Mouse (Mus musculus): Measurements from ENCODE around the gene Mrc2.

The Mrc2 gene

DNA sequence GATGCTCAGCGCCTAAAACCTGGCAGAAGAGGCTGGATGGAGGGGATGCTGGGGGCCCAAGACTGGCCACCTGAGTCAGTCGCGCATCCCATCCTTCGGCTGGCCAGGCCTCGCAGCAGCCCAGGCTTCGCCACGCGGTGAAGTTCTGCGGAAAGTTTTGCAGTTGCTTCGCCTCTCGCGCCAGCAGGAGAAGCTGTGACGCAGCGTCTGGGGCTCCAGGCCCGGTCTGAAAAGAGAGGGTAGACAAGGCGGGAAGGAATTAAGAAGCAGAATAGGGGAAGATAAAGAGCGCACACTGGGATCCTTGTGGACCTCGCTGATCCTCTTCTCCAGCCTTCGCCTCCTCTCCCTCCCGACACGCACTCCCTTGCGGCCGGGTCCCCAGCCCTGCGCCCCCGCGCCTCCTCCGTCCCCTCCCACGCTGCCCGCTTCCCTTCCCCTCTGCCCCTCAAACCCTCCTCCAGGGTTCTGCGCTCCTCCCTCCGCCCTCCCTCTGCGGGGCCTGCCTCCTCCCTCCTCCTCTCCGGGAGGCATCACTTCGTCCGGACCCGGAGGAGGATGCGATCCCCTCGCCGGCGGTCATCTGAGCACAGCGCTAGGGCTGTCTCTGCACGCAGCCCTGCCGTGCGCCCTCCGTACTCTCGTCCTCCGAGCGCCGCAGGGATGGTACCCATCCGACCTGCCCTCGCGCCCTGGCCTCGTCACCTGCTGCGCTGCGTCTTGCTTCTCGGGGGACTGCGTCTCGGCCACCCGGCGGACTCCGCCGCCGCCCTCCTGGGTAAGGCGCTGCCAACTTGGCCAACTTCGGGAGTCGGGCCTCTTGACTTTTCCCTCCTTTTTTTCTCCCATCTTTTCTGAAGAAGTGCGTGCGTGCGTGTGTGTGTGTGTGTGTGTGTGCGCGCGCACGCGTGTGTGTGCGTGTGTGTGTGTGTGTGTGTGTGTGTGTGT is at the start of gene Mrc2:
TSS of gene Mrc2 (plus strand) at position 520 of the 948 bp plus-strand sequence.
- peak; percentile 56 for DNase-seq (ENCODE audit: low read depth, low spot score)

DNA sequence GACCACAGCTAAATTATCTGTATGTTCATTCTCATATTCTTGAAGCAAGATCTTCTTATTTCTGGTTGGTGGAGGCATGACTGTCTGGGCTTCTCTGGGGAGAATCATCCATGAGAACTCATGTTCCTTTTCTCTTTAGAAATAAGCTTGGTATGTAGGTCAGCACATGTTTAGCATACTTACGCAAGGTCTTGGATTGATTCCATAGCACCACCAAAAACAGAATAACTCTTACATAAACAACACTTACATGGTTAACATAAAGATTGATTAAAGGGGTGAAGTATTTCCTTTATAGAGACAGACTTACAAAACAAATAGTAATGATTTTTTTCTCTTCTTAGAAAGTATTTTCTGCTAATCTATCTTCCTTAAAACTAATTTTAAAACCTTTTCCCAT is 46.1 kb upstream of the Mrc2 start:
- peak; percentile 75 for DNase-seq (ENCODE audit: low read depth, low spot score)

DNA sequence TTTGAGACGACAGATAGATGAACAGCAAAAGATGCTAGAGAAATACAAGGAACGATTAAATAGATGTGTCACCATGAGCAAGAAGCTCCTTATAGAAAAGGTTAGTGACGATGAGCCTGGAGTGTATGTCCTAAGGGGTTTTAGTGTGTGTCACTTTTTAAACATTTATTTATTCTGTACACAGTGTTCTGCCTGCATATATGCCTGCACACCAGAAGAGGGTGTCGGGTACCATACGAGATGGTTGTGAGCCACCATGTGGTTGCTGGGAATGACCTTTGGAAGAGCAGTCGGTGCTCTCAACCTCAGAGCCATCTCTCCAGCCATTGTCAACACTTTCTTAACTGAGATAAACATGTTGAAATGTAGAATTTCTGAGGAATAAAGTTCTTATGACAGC is 45.7 kb upstream of the Mrc2 start:
- no peak for DNase-seq (ENCODE audit: low read depth, low spot score)

DNA sequence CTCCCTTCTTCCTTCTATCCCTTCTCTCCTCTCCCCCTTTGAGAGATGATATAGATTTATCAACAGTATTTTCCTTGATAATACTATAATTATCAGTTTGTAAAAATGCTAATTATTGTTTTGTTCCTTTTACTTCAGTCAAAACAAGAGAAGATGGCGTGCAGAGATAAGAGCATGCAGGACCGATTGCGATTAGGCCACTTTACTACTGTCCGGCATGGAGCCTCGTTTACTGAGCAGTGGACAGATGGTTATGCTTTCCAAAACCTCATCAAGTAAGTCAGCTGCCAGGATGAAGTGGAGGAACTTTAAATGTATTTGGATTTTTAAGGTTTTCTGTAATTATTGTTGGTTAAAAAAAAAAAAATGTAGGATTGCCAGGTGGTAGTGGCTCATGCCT is 45.1 kb upstream of the Mrc2 start:
- DNase-seq (ENCODE audit: low read depth, low spot score) = no peak

DNA sequence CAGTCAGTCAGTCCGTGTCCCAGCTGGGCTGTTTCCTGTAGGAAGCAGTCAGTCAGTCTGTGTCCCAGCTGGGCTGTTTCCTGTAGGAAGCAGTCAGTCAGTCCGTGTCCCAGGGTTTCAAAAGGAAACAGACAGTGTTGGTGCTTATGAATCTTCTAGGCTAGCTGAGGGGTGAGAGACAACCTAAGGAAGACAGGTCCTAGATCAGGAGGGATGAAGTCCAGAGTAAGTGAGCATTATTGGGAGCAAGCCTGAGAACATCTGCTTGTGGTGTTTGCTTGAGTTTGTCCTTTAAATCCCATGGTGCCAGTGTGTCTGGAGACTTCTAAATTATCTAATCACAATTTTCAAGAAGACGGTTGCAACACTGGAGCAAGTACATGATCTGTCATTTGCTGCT is 32.7 kb upstream of the Mrc2 start:
- no peak for DNase-seq (ENCODE audit: low read depth, low spot score)

DNA sequence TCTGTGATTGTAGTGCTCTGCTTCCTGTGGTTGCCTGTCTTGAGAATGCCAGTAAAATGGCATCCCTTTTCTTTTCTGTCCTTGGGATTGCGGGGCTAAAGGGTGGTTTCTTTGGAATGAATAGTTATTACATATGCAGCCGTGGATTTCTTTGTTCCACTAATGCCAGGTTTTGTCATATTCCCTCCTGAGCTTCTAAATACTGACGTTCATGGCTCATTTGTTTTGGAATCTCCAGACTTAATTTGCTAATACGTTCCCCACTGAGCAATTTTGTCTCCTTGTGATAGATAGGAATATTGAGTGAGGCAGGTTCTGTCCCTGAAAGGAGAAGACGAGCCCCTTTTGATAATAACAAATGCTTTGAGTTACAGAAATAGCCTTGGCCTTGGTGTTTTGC is 31.3 kb upstream of the Mrc2 start:
- no peak for DNase-seq (ENCODE audit: low read depth, low spot score)

DNA sequence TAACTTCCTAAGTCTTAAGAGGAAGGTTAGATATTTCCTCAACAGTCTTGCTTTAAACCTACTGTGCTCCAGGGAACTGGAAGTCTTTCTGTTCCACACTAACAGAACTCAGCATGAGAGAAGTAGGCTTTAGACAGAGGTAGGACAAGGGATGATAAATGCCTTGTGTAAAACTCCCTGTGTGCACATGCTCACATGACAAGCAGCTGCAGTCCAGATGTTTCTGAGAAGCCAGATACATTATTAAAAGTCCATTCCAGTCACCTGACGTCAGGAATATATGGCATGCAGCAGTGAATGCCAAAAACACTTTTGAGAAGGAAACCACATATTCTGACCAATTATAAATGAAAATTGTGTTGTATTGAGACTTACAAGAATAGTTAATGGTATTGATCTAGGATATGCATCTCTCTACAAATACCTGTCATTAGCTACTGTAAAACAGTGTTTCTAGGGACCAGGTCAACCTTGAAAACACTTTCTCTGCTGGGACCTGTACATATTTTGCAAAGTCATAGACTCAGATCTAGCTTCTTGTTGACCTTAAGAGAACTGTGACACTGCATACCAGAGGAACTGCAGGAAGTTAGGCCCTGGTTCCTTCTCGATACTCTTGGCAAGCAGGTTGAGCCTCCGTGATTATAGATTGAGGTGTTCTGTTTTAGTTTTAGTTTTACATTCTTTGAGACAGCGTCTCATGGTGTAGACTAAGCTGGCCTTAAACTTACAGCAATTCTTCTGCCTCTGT is 30.7 kb upstream of the Mrc2 start:
- no peak for DNase-seq (ENCODE audit: low read depth, low spot score)

DNA sequence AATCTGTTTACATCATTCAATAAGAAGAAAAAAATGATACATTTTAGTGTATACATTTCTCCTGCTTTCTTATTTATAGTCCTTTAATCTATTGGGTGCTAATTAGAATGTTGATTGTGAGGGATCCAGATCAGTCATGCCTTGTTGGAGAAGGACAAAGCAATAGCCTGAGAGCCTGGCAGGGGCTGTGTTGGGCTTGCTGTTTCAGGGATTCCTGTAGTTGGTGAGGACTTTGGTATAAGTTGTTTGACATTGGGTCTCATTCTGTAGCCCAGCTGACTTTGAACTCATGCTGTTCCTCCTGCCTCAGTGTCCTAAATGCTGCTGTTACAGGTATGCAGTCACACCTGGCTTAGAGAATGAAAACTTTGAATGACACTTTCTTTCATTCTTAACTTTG is 27.9 kb upstream of the Mrc2 start:
- no peak for DNase-seq (ENCODE audit: low read depth, low spot score)

DNA sequence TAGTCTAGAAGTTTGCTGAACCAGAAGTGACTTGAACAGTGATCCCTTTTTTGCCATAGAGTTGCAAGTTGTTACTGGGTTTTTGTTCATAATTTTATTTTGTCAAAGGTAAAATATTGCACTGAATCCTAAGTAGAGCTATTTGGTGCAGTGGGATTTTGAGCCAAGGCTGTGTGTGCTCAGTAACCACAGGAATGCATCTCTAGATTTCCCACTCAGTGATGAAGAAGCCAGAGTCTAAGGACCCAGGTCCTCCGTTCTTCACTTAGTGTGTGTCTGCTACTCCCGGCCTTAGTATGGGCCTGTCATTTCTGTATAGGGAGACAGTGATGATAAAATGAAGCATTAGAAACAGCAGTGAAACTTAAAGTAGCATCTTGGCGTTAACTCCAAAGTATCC is 27.5 kb upstream of the Mrc2 start:
- no peak for DNase-seq (ENCODE audit: low read depth, low spot score)

DNA sequence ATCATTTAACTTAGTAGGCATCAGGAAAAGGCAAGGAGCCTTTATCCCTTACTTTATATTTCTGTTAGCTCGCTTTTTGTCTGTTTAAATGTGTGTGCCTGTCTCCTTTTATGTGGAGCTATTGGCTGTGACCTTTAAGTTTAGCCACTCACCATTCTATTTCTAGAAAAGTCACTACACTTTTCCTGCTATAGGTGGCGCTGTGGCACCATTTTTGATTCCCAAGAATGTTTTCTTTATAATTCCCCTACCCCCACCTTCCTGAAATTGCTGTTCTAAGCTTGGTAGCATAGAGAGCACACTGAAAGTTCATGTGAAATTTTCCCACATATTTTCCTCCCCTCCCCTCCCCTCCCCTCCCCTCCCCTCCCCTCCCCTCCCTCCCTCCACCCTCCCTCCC is 22.3 kb upstream of the Mrc2 start:
- DNase-seq (ENCODE audit: low read depth, low spot score) = peak; percentile 71

DNA sequence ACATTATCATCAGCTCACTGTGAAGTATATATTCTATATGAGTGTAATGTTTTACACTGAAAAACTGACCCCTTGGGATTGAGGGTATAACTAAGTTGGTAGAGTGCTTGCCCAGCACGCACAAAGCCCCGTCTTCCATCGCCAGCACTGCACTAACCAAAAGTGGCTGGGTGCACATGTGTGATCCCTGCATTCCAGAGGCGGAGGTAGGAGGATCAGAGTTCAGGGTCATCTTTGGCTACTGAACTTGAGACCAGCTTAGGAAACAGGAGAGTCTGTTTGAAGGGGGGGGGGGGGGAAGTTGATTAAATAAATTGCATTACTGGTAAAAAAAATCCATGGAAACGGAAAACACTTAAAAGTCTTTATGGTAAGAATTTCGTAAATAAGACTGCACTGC is 12.0 kb upstream of the Mrc2 start:
- no peak for DNase-seq (ENCODE audit: low read depth, low spot score)

DNA sequence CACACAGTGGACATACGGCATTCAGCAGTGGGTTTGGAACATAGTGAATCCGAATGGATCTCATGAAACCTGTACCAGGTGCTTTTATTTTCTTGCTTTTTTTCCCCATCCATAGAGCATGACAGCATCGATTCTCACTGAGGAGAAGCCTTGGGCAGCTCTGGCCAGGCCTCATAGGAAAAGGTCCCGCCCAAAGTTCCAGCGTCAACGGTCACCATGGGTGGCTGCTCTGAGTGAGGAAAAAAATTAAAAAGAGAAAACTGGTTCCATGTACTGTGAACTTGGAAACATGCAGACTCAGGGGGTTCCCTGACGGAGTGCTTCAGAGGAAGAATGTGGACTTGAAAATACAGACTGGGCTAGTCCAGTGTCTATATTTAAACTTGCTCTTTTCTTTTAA is 11.2 kb upstream of the Mrc2 start:
- no peak for DNase-seq (ENCODE audit: low read depth, low spot score)

DNA sequence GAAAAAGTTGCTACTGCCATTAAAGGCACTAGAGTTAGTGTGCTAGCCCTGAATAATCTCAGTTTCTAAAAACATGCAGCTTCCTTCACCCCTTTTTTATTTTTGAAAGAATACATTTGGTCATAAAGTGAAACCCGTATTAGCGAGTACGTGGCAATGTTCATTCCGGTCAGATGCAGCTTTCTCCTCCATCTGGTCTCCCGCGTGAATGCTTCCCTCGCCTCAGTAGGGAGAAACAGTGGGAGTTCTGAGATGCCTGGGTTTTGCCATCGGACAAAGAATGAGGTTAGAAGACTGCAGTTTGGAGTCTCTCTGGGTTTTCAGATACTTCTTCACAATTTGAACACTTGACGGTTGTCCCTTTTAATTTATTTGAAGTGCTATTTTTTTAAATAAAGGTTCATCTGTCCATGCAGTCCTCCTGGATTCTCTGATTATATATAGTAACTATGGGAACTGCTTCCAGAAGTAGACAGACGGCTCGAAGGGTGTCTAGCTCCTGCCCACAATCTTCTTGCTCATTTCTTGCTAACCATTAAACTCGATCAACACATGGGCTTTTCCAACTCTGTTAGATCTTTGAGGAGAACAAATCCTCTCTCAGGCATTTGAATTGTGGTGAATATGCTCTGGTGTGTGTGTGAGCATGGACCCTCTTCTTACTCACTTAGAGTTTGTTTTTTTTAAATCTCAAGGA is 10.5 kb upstream of the Mrc2 start:
- DNase-seq (ENCODE audit: low read depth, low spot score) = peak; percentile 78

DNA sequence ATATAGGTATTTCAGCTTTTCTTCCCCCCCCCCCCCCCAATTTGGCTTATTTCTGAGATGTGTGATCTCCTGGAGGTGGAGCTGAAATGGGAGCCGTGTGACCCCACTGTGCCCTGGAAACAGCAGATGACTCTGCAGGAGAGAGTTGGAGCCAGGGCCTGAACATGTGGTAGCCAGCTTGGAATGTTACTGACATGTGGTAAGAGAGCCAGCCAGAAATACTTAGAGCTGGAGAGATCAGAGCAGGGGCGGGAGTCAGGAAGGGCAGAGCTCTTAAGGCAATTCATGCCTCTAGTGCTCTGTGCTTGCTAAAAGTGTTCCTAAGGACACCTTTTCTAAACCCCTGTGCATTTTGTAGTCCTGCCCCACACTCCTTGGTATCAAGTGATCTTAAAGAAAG is 10.0 kb upstream of the Mrc2 start:
- DNase-seq (ENCODE audit: low read depth, low spot score) = peak; percentile 58

DNA sequence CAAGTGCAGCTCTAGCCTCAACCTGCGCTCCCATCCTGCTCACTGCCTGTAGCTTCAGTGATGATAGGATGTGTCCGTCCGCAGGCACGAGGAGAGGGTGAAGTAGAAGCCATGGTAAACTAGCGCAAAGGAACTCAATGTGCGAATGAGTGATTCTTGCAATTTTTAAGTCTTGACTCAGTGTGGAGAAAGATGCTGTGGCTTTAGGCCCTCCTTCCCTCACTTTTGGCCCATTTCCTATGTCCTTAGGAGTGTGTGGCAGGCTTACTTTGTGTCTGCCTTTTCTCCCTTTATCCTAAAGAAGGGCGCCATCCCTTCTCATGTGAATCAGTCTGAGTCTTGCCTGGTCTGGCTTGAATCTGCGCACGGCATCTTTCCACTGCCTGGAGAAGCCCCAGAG is 9.4 kb upstream of the Mrc2 start:
- DNase-seq (ENCODE audit: low read depth, low spot score) = no peak

DNA sequence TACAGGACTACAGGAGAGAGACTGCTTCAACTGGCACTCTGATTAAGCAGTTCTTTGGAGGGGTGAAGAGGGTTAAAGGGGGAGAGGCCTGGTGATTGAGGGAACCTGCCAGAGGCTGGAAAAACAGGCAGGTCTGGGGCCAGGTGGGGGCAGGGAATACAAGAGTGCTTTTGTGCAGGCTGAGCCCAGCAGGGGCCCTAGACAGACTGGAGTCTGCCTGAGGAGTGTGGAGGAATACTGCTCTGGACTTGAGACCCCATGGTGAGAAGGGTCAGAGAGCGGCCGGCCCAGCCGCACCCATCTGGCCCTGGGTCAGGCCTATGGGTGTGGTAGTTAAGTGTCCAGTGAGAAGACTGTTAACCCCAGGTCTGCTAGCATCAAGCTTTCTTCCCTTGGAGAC is 6.7 kb upstream of the Mrc2 start:
- no peak for DNase-seq (ENCODE audit: low read depth, low spot score)

DNA sequence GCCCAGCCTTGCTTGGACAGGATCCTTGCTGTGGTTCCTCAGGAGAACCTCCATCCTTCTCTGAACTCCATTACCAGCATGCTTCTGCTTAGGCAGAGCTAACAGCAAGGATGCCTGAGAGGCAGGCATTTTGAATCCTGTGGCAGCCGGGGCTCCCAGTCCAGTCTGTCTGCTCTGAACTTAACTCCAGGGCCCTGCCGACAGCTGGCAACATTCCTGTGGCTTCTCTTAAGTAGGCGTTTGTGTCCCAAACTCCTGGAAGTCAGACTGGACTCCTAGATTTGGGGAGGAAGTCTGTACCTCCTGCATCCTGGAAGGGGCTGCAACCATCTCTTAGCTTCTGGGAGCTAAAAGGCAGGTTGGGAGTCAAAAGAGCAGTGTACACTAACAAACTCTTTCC is 3.0 kb upstream of the Mrc2 start:
- no peak for DNase-seq (ENCODE audit: low read depth, low spot score)

DNA sequence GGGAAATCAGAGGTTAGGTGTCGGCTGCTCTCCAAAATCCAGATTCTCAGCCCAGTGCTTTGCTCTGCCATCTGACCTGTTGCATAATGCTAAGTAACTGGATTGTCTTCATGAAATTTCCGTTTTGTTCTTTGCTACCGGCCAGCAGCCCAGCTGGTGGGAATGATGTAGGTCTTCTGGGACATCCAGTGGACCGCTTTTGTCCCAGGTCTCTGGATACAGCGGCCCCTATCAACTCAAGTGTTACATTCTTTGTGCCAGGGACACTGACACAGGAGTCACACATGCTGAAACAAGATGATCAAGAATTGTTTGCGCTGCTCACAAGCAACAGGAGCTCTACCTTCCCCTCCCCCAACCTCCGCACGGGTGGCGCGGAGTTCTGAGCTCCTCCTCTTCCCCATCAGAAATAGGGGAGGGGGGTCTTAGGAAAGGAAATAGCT is 741 bp upstream of the Mrc2 start:
- DNase-seq (ENCODE audit: low read depth, low spot score) = no peak

DNA sequence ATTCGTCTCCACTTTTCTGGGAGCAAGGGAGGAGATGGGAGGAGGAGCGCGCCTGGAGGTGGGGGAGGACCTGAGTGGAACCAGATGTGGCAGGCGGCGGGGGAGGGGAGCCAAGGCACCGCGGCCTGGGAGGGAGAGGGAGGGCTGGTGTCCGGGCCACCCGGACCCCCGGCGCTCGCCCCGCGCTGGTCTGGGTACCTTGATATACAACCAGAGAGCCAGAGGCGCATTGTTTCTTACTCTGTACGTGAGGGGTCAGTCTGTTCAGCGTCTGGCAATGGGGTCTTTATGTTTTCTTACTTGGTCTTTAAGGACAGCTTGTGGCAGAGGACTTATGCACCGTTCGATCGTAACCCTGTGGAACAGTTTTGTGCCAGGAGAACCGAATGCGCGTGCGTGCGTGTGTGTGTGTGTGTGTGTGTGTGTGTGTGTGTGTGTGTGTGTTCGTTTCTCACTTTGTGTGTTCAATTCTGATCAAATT is 698 bp downstream of the Mrc2 start:
- DNase-seq (ENCODE audit: low read depth, low spot score) = no peak

DNA sequence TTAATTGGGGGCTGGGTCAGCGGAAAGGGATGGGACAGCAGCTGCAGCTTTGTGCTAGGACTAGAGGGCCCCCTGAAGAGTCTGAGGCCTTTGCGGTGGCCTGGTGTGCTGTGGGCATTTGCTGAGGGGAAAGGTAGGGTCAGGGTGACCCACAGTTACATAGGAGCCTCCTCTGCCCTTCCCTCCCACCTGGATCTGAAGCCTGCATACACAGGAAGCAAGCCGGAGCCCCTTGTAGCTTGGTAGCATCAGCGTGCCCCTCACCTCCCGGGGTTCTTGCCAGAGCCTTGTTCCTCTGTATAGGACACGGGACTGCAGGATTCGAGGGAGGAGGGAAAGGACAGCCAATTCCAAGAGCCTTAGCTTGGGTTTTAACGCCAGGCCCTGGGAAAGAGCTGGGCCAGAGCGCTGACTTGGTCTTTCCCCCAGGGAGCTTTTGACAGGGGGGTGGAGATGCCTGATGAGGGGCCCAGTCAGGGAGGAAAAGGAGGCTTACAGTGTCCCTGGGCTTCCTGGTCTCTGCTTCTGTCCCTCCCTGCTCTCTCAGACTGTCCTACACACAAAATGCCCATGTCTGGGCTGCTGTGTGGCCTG is 1.6 kb downstream of the Mrc2 start:
- no peak for DNase-seq (ENCODE audit: low read depth, low spot score)

DNA sequence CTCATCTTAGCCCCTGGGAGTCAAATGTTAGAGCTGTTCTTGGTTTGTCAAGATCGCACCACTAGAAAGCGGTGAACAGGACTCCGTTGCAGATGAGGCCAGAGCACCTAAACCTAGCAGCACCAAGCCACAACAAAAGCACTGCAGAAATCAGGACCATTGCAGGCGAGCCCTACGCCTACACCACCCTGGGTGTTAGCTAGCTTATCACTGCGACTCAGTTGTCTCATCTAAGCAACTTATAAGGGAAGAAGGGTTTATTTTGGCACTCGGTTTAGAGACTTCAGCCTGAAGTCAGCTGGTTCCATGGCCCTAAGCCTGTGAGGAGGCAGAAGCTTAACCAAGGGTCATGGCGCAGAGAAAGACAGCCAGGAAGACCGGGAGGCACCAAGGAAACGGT is 3.6 kb downstream of the Mrc2 start:
- no peak for DNase-seq (ENCODE audit: low read depth, low spot score)

DNA sequence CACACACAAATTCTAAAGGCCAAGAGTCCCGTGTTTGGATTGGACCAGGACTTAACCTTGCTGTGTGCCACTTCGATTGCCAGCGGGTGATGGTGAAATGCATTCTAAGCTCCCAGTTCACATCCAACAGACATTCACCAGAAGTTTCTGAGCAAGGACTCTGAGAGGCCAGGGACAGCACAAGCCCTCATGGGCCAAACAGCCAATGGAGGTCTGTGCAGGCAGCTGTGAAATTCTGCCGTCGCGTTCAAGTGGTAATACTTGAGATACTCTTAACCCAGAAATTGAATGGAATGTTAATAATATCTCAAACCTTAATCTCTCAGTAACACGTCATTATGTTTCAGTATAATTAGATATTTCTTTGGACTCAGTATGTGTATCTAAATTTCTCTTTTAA is 17.8 kb downstream of the Mrc2 start:
- no peak for DNase-seq (ENCODE audit: low read depth, low spot score)

Data from brain, adult 2 months (tissue).